Mouse (Mus musculus) embryonic facial prominence, embryonic 15.5 days (tissue): ENCODE measurements around the gene Wnt10b. TPM values are rescaled to one million over a fixed set of nuclear protein-coding genes. Genes with fewer than 3 reads are reported as not detected.

Experiments used
- ATAC-seq: fragments of 200-750 bp; cut with Nextera tagmentation; 2 replicates; pipeline ENCODE4 v1.8.0; 2017; ENCODE audit warnings: low read depth, moderate TSS enrichment; ENCODE audit not compliant: insufficient number of reproducible peaks, low FRiP score, low TSS enrichment
- H3K27ac ChIP-seq: fragments of 300-500 bp; sonication (generic); replicated peaks from 2 replicates; pipeline ENCODE4 v1.5.1; 2015; ENCODE audit warnings: mild to moderate bottlenecking, inconsistent platforms
- H3K27me3 ChIP-seq: fragments of 300-500 bp; sonication (generic); 2 replicates; pipeline ENCODE4 v1.6.1; 2015; ENCODE audit warnings: inconsistent platforms
- H3K36me3 ChIP-seq: fragments of 300-500 bp; sonication (generic); 2 replicates; pipeline ENCODE4 v1.6.1; 2015; ENCODE audit warnings: mild to moderate bottlenecking, inconsistent platforms
- H3K4me1 ChIP-seq: fragments of 300-500 bp; sonication (generic); 2 replicates; pipeline ENCODE4 v1.6.1; 2015; ENCODE audit warnings: inconsistent platforms
- H3K4me2 ChIP-seq: fragments of 300-500 bp; sonication (generic); replicated peaks from 2 replicates; pipeline ENCODE4 v1.6.1; 2015; ENCODE audit warnings: mild to moderate bottlenecking, inconsistent platforms
- H3K4me3 ChIP-seq: fragments of 300-500 bp; sonication (generic); replicated peaks from 2 replicates; pipeline ENCODE4 v1.5.1; 2015; ENCODE audit warnings: mild to moderate bottlenecking, inconsistent platforms
- H3K9ac ChIP-seq: fragments of 300-500 bp; sonication (generic); 2 replicates; pipeline ENCODE4 v1.6.1; 2015; ENCODE audit warnings: inconsistent platforms
- H3K9me3 ChIP-seq: fragments of 300-500 bp; sonication (generic); replicated peaks from 2 replicates; pipeline ENCODE4 v1.6.1; 2016; ENCODE audit warnings: inconsistent platforms
- WGBS: fragments of 180-500 bp; shearing (Covaris S2); methylation state at CpG from one replicate; pipeline ENCODE4 v1.1.7; 2015; 5-methylcytosine and 5-hydroxymethylcytosine counted together
- polyA plus RNA-seq: library from polyadenylated mRNA; unstranded; fragments of >200 nt; fragmentation: Nextera tagmentation; extraction: Ambion mirVana; gene quantifications from 2 replicates; pipeline ENCODE4 v1.2.1, GENCODE M21; 2015

The Wnt10b gene
- polyA plus RNA-seq, 1 experiment from 2014 or later, result 6.0 TPM

GRCm38 (mm10) chr15:98742766-98743428 lies 35.1 kb downstream of the Wnt10b start:
- no peaks in the 10 kb centered on the region for H3K9me3 ChIP-seq
- no peak overlapping the region for H3K9ac ChIP-seq
- peaks cover 18% of the 10 kb centered on the region for H3K4me1 ChIP-seq
- H3K4me3 ChIP-seq, result no peak overlapping the region
- peaks cover 41% of the 10 kb centered on the region for H3K36me3 ChIP-seq
- H3K27ac ChIP-seq, result no peak overlapping the region
- H3K27me3 ChIP-seq, result no peaks in the 10 kb centered on the region
- ATAC-seq, result no peak
- 74% methylated on average over 8 of the region's 8 CpGs for WGBS
- no peak overlapping the region for H3K4me2 ChIP-seq

GRCm38 (mm10) chr15:98740219-98740618 lies 37.7 kb downstream of the Wnt10b start:
- no peak overlapping the region for H3K9ac ChIP-seq
- no peak overlapping the region for H3K4me3 ChIP-seq
- no peaks in the 10 kb centered on the region for H3K27me3 ChIP-seq
- H3K4me2 ChIP-seq, result no peak overlapping the region
- H3K27ac ChIP-seq, result no peak overlapping the region
- 89% methylated on average over 8 of the region's 8 CpGs for WGBS
- peaks cover 65% of the 10 kb centered on the region for H3K36me3 ChIP-seq
- no peak for ATAC-seq
- no peaks in the 10 kb centered on the region for H3K9me3 ChIP-seq
- H3K4me1 ChIP-seq, result peaks cover 11% of the 10 kb centered on the region

GRCm38 (mm10) chr15:98738796-98739195 lies 39.2 kb downstream of the Wnt10b start:
- 75% methylated on average over 4 of the region's 4 CpGs for WGBS
- H3K9me3 ChIP-seq, result no peaks in the 10 kb centered on the region
- no peak overlapping the region for H3K4me3 ChIP-seq
- no peak overlapping the region for H3K4me2 ChIP-seq
- H3K27ac ChIP-seq, result no peak overlapping the region
- H3K4me1 ChIP-seq, result peaks cover 6% of the 10 kb centered on the region
- peaks cover 66% of the 10 kb centered on the region for H3K36me3 ChIP-seq
- no peak overlapping the region for H3K9ac ChIP-seq
- H3K27me3 ChIP-seq, result no peaks in the 10 kb centered on the region
- ATAC-seq, result no peak

GRCm38 (mm10) chr15:98737881-98738280 lies 40.1 kb downstream of the Wnt10b start:
- Histone ChIP-seq H3K27me3 (no peaks in the 10 kb centered on the region), H3K4me2 (no peak overlapping the region), H3K4me3 (no peak overlapping the region), H3K36me3 (peaks cover 66% of the 10 kb centered on the region), H3K27ac (no peak overlapping the region), H3K9ac (no peak overlapping the region), H3K9me3 (no peaks in the 10 kb centered on the region), H3K4me1 (no peaks in the 10 kb centered on the region; the same call in 1 of the 2 replicates)
- ATAC-seq, result no peak

GRCm38 (mm10) chr15:98736521-98736920 lies 41.4 kb downstream of the Wnt10b start:
- no peaks in the 10 kb centered on the region for H3K9me3 ChIP-seq
- H3K4me3 ChIP-seq, result no peak overlapping the region
- H3K36me3 ChIP-seq, result peaks cover 60% of the 10 kb centered on the region
- ATAC-seq, result no peak
- no peak overlapping the region for H3K4me2 ChIP-seq
- H3K4me1 ChIP-seq, result no peaks in the 10 kb centered on the region
- H3K27ac ChIP-seq, result no peak overlapping the region
- no peaks in the 10 kb centered on the region for H3K27me3 ChIP-seq
- H3K9ac ChIP-seq, result no peak overlapping the region
- WGBS, result 87% methylated on average over 10 of the region's 10 CpGs

- no peak for ATAC-seq
Measured at GRCm38 (mm10) chr15:98733976-98734566, 43.9 kb downstream of the Wnt10b start.

GRCm38 (mm10) chr15:98733370-98733769 lies 44.6 kb downstream of the Wnt10b start:
- peaks cover 28% of the 10 kb centered on the region for H3K36me3 ChIP-seq
- no peak overlapping the region for H3K4me2 ChIP-seq
- H3K4me1 ChIP-seq, result peaks cover 2% of the 10 kb centered on the region; the same call in 1 of the 2 replicates
- H3K9me3 ChIP-seq, result no peaks in the 10 kb centered on the region
- no peak overlapping the region for H3K4me3 ChIP-seq
- no peak overlapping the region for H3K9ac ChIP-seq
- ATAC-seq, result no peak
- no peaks in the 10 kb centered on the region for H3K27me3 ChIP-seq
- H3K27ac ChIP-seq, result no peak overlapping the region
- 73% methylated on average over 6 of the region's 6 CpGs for WGBS

More at GRCm38 (mm10) chr15:98733976-98734566, 43.9 kb downstream of the Wnt10b start:
- WGBS, result 71% methylated on average over 5 of the region's 5 CpGs
- no peak overlapping the region for H3K9ac ChIP-seq
- H3K36me3 ChIP-seq, result peaks cover 35% of the 10 kb centered on the region
- no peaks in the 10 kb centered on the region for H3K9me3 ChIP-seq
- no peak overlapping the region for H3K4me3 ChIP-seq
- 0 out of 2 replicates have a peak overlapping the region, but pooled peaks have one; percentile 13 for H3K27ac ChIP-seq
- no peaks in the 10 kb centered on the region for H3K4me1 ChIP-seq
- no peaks in the 10 kb centered on the region for H3K27me3 ChIP-seq
- no peak overlapping the region for H3K4me2 ChIP-seq

- H3K4me1 ChIP-seq, result peaks cover 12% of the 10 kb centered on the region
- 63% methylated on average over 8 of the region's 8 CpGs for WGBS
- no peaks in the 10 kb centered on the region for H3K9me3 ChIP-seq
- no peak overlapping the region for H3K9ac ChIP-seq
- H3K27ac ChIP-seq, result no peak overlapping the region
- H3K27me3 ChIP-seq, result no peaks in the 10 kb centered on the region
- peaks cover 18% of the 10 kb centered on the region for H3K36me3 ChIP-seq
- no peak overlapping the region for H3K4me2 ChIP-seq
- no peak for ATAC-seq
- H3K4me3 ChIP-seq, result no peak overlapping the region
Measured at GRCm38 (mm10) chr15:98732006-98732531, 45.9 kb downstream of the Wnt10b start.

- no peaks in the 10 kb centered on the region for H3K9me3 ChIP-seq
- no peak for ATAC-seq
- no peak overlapping the region for H3K9ac ChIP-seq
- H3K27me3 ChIP-seq, result no peaks in the 10 kb centered on the region
- peaks cover 5% of the 10 kb centered on the region; the same call in 1 of the 2 replicates for H3K36me3 ChIP-seq
- no peak overlapping the region for H3K4me3 ChIP-seq
- peaks cover 21% of the 10 kb centered on the region for H3K4me1 ChIP-seq
- H3K27ac ChIP-seq, result no peak overlapping the region
- 80% methylated on average over 6 of the region's 6 CpGs for WGBS
- H3K4me2 ChIP-seq, result no peak overlapping the region
Measured at GRCm38 (mm10) chr15:98730790-98731189, 47.2 kb downstream of the Wnt10b start.

- H3K4me1 ChIP-seq, result peaks cover 22% of the 10 kb centered on the region
- 70% methylated on average over 7 of the region's 7 CpGs for WGBS
- no peak for ATAC-seq
Measured at GRCm38 (mm10) chr15:98729791-98730545, 48.0 kb downstream of the Wnt10b start.

GRCm38 (mm10) chr15:98728366-98728765 lies 49.6 kb downstream of the Wnt10b start:
- no peak for ATAC-seq
- H3K27me3 ChIP-seq, result no peaks in the 10 kb centered on the region
- 36% methylated on average over 9 of the region's 9 CpGs for WGBS
- H3K4me2 ChIP-seq, result peak overlapping the region; percentile 94
- peaks cover 30% of the 10 kb centered on the region for H3K4me1 ChIP-seq
- H3K9ac ChIP-seq, result no peak overlapping the region
- no peaks in the 10 kb centered on the region for H3K9me3 ChIP-seq
- no peaks in the 10 kb centered on the region for H3K36me3 ChIP-seq
- H3K4me3 ChIP-seq, result peak overlapping the region; percentile 66
- no peak overlapping the region for H3K27ac ChIP-seq

More at GRCm38 (mm10) chr15:98729791-98730545, 48.0 kb downstream of the Wnt10b start:
- H3K36me3 ChIP-seq, result no peaks in the 10 kb centered on the region
- no peaks in the 10 kb centered on the region for H3K27me3 ChIP-seq
- no peak overlapping the region for H3K4me3 ChIP-seq
- no peak overlapping the region for H3K4me2 ChIP-seq
- H3K9me3 ChIP-seq, result no peaks in the 10 kb centered on the region
- H3K9ac ChIP-seq, result no peak overlapping the region
- H3K27ac ChIP-seq, result no peak overlapping the region
